In the genomic region with DNA sequence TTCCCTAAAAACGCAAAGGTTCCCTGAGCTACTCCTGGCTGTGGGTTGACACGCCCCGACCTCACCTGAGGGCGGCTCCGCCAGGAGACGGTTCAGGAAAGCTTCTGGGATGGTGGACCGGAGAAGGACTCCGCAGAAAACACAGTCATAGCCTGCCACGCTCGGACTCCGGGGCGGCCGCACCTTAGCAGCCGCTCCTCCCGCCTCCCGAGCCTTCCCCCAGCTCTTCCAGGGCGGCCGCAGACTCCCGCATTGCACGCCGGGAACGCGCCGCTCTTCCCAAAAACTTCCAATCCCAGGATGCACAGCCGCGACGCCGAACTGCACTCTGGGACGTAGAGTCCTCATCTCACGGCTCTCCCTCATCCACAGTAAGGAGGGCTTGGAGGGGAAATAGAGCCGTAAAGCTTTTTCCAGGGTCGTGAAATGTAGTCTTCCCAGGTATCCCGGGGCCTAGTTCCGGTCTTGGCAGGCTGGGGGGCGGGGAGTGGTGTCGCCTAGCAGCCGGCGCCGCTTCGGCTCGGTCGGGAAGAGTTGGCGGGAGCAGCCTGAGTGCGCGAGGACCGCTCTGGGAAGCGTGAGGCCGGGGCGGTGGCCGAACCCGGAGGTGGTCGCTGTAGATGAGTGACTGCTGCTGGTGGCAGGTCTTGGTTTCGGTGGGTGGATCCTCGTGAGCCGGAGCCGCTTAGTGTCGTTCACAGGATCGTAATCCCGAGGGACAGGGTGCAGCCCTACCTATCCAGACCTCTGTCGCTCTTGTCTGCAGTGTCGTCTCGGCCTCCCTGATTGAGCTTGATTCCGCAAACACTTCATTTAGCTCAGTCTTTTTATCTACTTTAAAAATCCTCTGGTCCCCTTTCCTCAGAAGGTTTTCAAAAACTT, we compare ENCODE assay signal across 7 mouse cellular contexts. TPM values are rescaled to one million over a fixed set of nuclear protein-coding genes. Genes with fewer than 3 reads are reported as not detected.
DNase-seq lines count a peak whose midpoint lies in the region; ATAC-seq lines count a peak whose summit lies in the region.

A gene (minus strand): TSS at position 254 of the 882 bp plus-strand sequence.
A gene (plus strand): TSS at position 462 of the 882 bp plus-strand sequence.

- ATAC-seq in intestine, embryonic 15.5 days = peak; percentile 99

- H3K9me3 ChIP-seq in intestine, embryonic 15.5 days = no peaks in the 10 kb centered on the region
- H3K9me3 ChIP-seq in midbrain, embryonic 10.5 days (replicated peaks) = no peaks in the 10 kb centered on the region

- H3K27me3 ChIP-seq in intestine, embryonic 15.5 days (replicated peaks) = no peaks in the 10 kb centered on the region
- no peaks in the 10 kb centered on the region for H3K27me3 ChIP-seq in midbrain, embryonic 10.5 days (ENCODE audit: low read depth, poor library complexity, severe bottlenecking)

- peak within 1 kb of the TSS; percentile 85 for H3K4me2 ChIP-seq in intestine, embryonic 15.5 days (replicated peaks)

- WGBS in intestine, embryonic 15.5 days = under 1% methylated on average over 63 of the region's 63 CpGs
- under 1% methylated on average over 63 of the region's 63 CpGs for WGBS in midbrain, embryonic 10.5 days

- H3K27ac ChIP-seq in intestine, embryonic 15.5 days = peak within 1 kb of the TSS; percentile 75
- H3K27ac ChIP-seq in midbrain, embryonic 10.5 days (replicated peaks) = peak within 1 kb of the TSS; percentile 88

- peak; percentile 97 for DNase-seq in adrenal gland, adult 2 months
- peak; percentile 93 for DNase-seq in embryo, embryonic 11.5 days (ENCODE audit: low read depth, low spot score)
- peak; percentile 81 to 89 for DNase-seq in gastrocnemius, postnatal 36 days
- DNase-seq in left cerebral cortex, postnatal 25 days (ENCODE audit: low spot score in 2 of 2) = peak; percentile 95 to 99
- peak; percentile 94 for DNase-seq in midbrain, embryonic 10.5 days (ENCODE audit: low spot score)
- peak; percentile 88 for DNase-seq in right cerebral cortex, postnatal 4 days

- H3K4me1 ChIP-seq in intestine, embryonic 15.5 days (replicated peaks) = peaks cover 3% of the 10 kb centered on the region; the same call in 1 of the 2 replicates
- peaks cover 17% of the 10 kb centered on the region for H3K4me1 ChIP-seq in midbrain, embryonic 10.5 days

- peak within 1 kb of the TSS; percentile 77 for H3K4me3 ChIP-seq in intestine, embryonic 15.5 days (replicated peaks)
- H3K4me3 ChIP-seq in midbrain, embryonic 10.5 days = peak within 1 kb of the TSS; percentile 81

- intact Hi-C loops in gastrocnemius, postnatal 36 days (cut with DNase I) = no loop called here
- intact Hi-C loops in left cerebral cortex, postnatal 25 days (cut with DNase I) = no loop called here

- H3K9ac ChIP-seq in intestine, embryonic 15.5 days = peak within 1 kb of the TSS; percentile 79

- H3K36me3 ChIP-seq in intestine, embryonic 15.5 days = no peaks in the 10 kb centered on the region
- 0 out of 2 replicates have a peak, but pooled peaks cover 5% of the 10 kb centered on the region for H3K36me3 ChIP-seq in midbrain, embryonic 10.5 days

RNA-seq across cellular contexts. Expression of the first gene that starts in this region (rescaled TPM):
- total RNA-seq in adrenal gland, adult 2 months (2021) = 10 to 100 TPM; 18.7 to 21.1 TPM
- 2.7 and 3.0 TPM in 2 replicates for polyA plus RNA-seq in adrenal gland, adult 2 months (2012; rRNA removed)
- total RNA-seq in gastrocnemius, postnatal 36 days (2021) = 1 to 10 TPM; 7.3 to 9.4 TPM
- polyA plus RNA-seq in intestine, embryonic 15.5 days (2015; fragmentation: Nextera tagmentation; extraction: Ambion mirVana) = 16.6 and 19.3 TPM in 2 replicates
- 10 to 100 TPM; 11.5 to 16.1 TPM for total RNA-seq in left cerebral cortex, postnatal 25 days (2021)
- polyA plus RNA-seq in midbrain, embryonic 10.5 days (2016; fragmentation: Nextera tagmentation; extraction: Ambion mirVana) = 17.4 and 19.1 TPM in 2 replicates

RNA-seq across cellular contexts. Expression of the second gene that starts in this region (rescaled TPM):
- 10 to 100 TPM in 1 of 2 experiments, 1 to 10 TPM in 1; 7.3 to 11.2 TPM for total RNA-seq in adrenal gland, adult 2 months (2021)
- polyA plus RNA-seq in adrenal gland, adult 2 months (2012; rRNA removed) = 0.09 and 0.10 TPM in 2 replicates
- total RNA-seq in gastrocnemius, postnatal 36 days (2021) = 1 to 10 TPM; 2.2 to 2.6 TPM
- polyA plus RNA-seq in intestine, embryonic 15.5 days (2015; fragmentation: Nextera tagmentation; extraction: Ambion mirVana) = 3.7 and 3.8 TPM in 2 replicates
- 10 to 100 TPM; 15.8 to 15.9 TPM for total RNA-seq in left cerebral cortex, postnatal 25 days (2021)
- 5.0 and 5.8 TPM in 2 replicates for polyA plus RNA-seq in midbrain, embryonic 10.5 days (2016; fragmentation: Nextera tagmentation; extraction: Ambion mirVana)

Comparison
In these comparisons a context has a peak if more than half of its experiments do, and no peak if none do; other contexts are left out.
1. Peak in every context shown above with its lines: DNase-seq, ATAC-seq, H3K4me3 ChIP-seq and H3K27ac ChIP-seq.